Mouse (Mus musculus) MEL (cell line): ENCODE results near the gene Caprin1.

ENCODE experiments used
- E2F4 ChIP-seq: IDR thresholded peaks from 2 replicates; pipeline ENCODE4 v1.6.1; 2011; ENCODE audit warnings: low read depth, low read length, improper control_type of control experiment, borderline replicate concordance
- JUND ChIP-seq: IDR thresholded peaks from 2 replicates; pipeline ENCODE4 v1.6.1; 2011; ENCODE audit warnings: low read depth, mild to moderate bottlenecking, improper control_type of control experiment, low read length
- MAFK ChIP-seq: IDR thresholded peaks from 2 replicates; pipeline ENCODE4 v1.6.1; 2011; ENCODE audit warnings: low read depth, mild to moderate bottlenecking, low read length, improper control_type of control experiment, borderline replicate concordance
- NRF1 ChIP-seq: IDR thresholded peaks from 2 replicates; pipeline ENCODE4 v1.6.1; 2014; ENCODE audit warnings: low read depth, mild to moderate bottlenecking, inconsistent platforms, low read length, improper control_type of control experiment, moderate library complexity; ENCODE audit not compliant: poor library complexity, insufficient read depth, severe bottlenecking
- POLR2A ChIP-seq, 2 experiments: IDR thresholded peaks; 2 replicates each; pipeline ENCODE4 v1.6.1; 2011 to 2012; ENCODE audit warnings: low read length in 2 of 2, mild to moderate bottlenecking in 2 of 2, control low read depth in 1 of 2, improper control_type of control experiment in 1 of 2, low read depth in 1 of 2, moderate library complexity in 1 of 2; ENCODE audit not compliant: control insufficient read depth in 1 of 2, insufficient read depth in 1 of 2, poor library complexity in 1 of 2
- POLR2AphosphoS2 ChIP-seq: IDR thresholded peaks from 2 replicates; pipeline ENCODE4 v1.6.1; 2011; ENCODE audit warnings: low read length, improper control_type of control experiment
- RAD21 ChIP-seq: IDR thresholded peaks from 2 replicates; pipeline ENCODE4 v1.6.1; 2011; ENCODE audit warnings: mild to moderate bottlenecking, low read depth, low read length, improper control_type of control experiment
- SIN3A ChIP-seq: IDR thresholded peaks from 2 replicates; pipeline ENCODE4 v1.6.1; 2012; ENCODE audit warnings: low read length, improper control_type of control experiment, inconsistent platforms
- TCF12 ChIP-seq: IDR thresholded peaks from 2 replicates; pipeline ENCODE4 v1.6.1; 2014; ENCODE audit warnings: low read depth, mild to moderate bottlenecking, inconsistent platforms, low read length, improper control_type of control experiment, moderate library complexity
- UBTF ChIP-seq: IDR thresholded peaks from 2 replicates; pipeline ENCODE4 v1.6.1; 2012; ENCODE audit warnings: low read depth, mild to moderate bottlenecking, inconsistent platforms, low read length, improper control_type of control experiment, moderate library complexity, borderline replicate concordance; ENCODE audit not compliant: insufficient read depth
- ZC3H11A ChIP-seq: IDR thresholded peaks from 2 replicates; pipeline ENCODE4 v1.6.1; 2012; ENCODE audit warnings: low read depth, mild to moderate bottlenecking, inconsistent platforms, low read length, improper control_type of control experiment

- TF ChIP-seq MAFK = no peak
- TF ChIP-seq JUND = no peak
- TF ChIP-seq TCF12 = no peak
- no peak for TF ChIP-seq NRF1
- TF ChIP-seq POLR2AphosphoS2 = no peak
- no peak for TF ChIP-seq SIN3A
- TF ChIP-seq RAD21 = no peak
- no peak for TF ChIP-seq E2F4
- no peak for TF ChIP-seq UBTF
- TF ChIP-seq POLR2A (IDR thresholded peaks at IDR 0.05; ENCODE audit: control insufficient read depth in 1 of 2, insufficient read depth in 1 of 2, low read depth in 1 of 2, low read length in 2 of 2, poor library complexity in 1 of 2) = no peak
- no peak for TF ChIP-seq ZC3H11A
These were observed 13.0 kb upstream of the Caprin1 start for GRCm38 (mm10) chr2:103810412-103810811.
